Mouse (Mus musculus): ENCODE data around the gene Hivep3. TPM values are rescaled to one million over a fixed set of nuclear protein-coding genes. Genes with fewer than 3 reads are reported as not detected.

Hivep3 gene
- polyA plus RNA-seq, 2 experiments: 3.8 to 5.1 TPM

GRCm38 (mm10) chr4:119748341-119748740, 14.8 kb downstream of the Hivep3 start:
- DNase-seq (ENCODE audit: low spot score) (no peak), ATAC-seq (ENCODE audit: low FRiP score, low read depth) (no peak)
- Histone ChIP-seq H3K27me3 (ENCODE audit: control insufficient read depth, insufficient read depth, low read length) (no peaks in the 10 kb centered on the region), H3K9me3 (ENCODE audit: control insufficient read depth, low read length) (no peaks in the 10 kb centered on the region), H3K9ac (ENCODE audit: low read depth, low read length, severe bottlenecking) (no peak overlapping the region), H3K27ac (replicated peaks; ENCODE audit: low read depth, low read length) (no peak overlapping the region), H3K4me2 (replicated peaks; ENCODE audit: low read depth, low read length, severe bottlenecking) (no peak overlapping the region), H3K36me3 (ENCODE audit: control insufficient read depth, insufficient read depth, low read length) (no peaks in the 10 kb centered on the region), H3K4me1 (ENCODE audit: control insufficient read depth, insufficient read depth, low read length) (no peaks in the 10 kb centered on the region), H3K4me3 (replicated peaks; ENCODE audit: low read length) (no peak overlapping the region)
- 83% methylated on average over 2 of the region's 2 CpGs for WGBS
- TF ChIP-seq POLR2A (IDR thresholded peaks at IDR 0.05; ENCODE audit: borderline replicate concordance, extremely low read depth, insufficient read depth, insufficient read length): no peak

DNA sequence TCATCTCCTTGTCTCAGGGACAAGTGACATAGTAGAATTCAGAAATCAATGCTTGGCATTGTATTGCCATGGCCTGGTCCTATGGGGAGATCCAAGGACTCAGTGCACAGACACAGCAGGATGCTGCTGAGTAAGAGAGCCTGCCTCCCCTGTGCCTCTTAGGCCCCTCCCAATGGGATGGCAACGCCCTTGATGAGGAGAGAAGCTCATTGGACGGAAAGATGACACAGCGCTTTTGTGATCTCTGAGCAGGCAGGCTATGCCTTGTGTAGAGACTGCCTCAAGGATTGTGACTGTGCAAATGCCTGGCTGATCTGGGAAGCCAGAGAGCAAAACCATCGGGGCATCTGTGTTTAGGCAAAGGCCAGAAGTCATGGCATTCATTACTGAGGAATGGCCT, 16.6 kb downstream of the Hivep3 start:
- Histone ChIP-seq H3K27ac (replicated peaks; ENCODE audit: low read depth, low read length) (no peak overlapping the region), H3K4me1 (ENCODE audit: control insufficient read depth, insufficient read depth, low read length) (no peaks in the 10 kb centered on the region), H3K36me3 (ENCODE audit: control insufficient read depth, insufficient read depth, low read length) (no peaks in the 10 kb centered on the region), H3K4me2 (replicated peaks; ENCODE audit: low read depth, low read length, severe bottlenecking) (no peak overlapping the region), H3K27me3 (ENCODE audit: control insufficient read depth, insufficient read depth, low read length) (no peaks in the 10 kb centered on the region), H3K4me3 (replicated peaks; ENCODE audit: low read length) (no peak overlapping the region), H3K9me3 (ENCODE audit: control insufficient read depth, low read length) (no peaks in the 10 kb centered on the region), H3K9ac (ENCODE audit: low read depth, low read length, severe bottlenecking) (no peak overlapping the region)
- no peak for ATAC-seq (ENCODE audit: low FRiP score, low read depth)
- DNase-seq (ENCODE audit: low spot score): no peak
- no peak for TF ChIP-seq POLR2A (IDR thresholded peaks at IDR 0.05; ENCODE audit: borderline replicate concordance, extremely low read depth, insufficient read depth, insufficient read length)
- 27% methylated on average over 4 of the region's 4 CpGs for WGBS

DNA sequence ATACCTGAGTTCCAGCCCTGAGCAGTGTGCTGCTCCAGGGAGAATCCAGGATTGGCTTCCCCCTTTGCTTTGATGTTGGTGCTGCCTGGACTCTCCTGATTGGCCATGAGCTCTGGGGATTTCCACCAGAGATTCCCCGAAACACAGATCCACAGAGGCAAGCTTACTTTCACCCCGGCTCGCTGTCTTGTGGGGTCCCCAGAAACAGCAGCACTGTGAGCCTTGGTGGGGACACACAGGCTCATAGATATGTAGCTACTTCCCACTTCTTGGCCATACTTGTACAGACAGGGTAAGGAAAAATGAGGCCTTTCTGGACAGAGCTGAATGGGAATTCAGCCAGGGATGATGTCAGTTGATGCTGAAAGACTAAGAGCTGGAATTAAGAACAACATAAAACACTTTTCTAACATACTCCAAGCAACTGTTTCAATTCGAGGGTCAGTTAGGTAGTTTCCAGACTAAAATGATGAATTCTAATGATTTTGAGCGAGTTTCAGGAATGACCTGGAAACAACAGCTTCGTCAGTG, 17.2 kb downstream of the Hivep3 start:
- no peaks in the 10 kb centered on the region for H3K36me3 ChIP-seq (ENCODE audit: control insufficient read depth, insufficient read depth, low read length)
- no peak overlapping the region for H3K27ac ChIP-seq (replicated peaks; ENCODE audit: low read depth, low read length)
- ATAC-seq (ENCODE audit: low FRiP score, low read depth) (no peak), DNase-seq (ENCODE audit: low spot score) (no peak)
- no peaks in the 10 kb centered on the region for H3K9me3 ChIP-seq (ENCODE audit: control insufficient read depth, low read length)
- H3K4me1 ChIP-seq (ENCODE audit: control insufficient read depth, insufficient read depth, low read length): no peaks in the 10 kb centered on the region
- no peak overlapping the region for H3K9ac ChIP-seq (ENCODE audit: low read depth, low read length, severe bottlenecking)
- TF ChIP-seq POLR2A (IDR thresholded peaks at IDR 0.05; ENCODE audit: borderline replicate concordance, extremely low read depth, insufficient read depth, insufficient read length): no peak
- 81% methylated on average over 6 of the region's 6 CpGs for WGBS
- H3K4me2 ChIP-seq (replicated peaks; ENCODE audit: low read depth, low read length, severe bottlenecking): no peak overlapping the region
- H3K4me3 ChIP-seq (replicated peaks; ENCODE audit: low read length): no peak overlapping the region
- H3K27me3 ChIP-seq (ENCODE audit: control insufficient read depth, insufficient read depth, low read length): no peaks in the 10 kb centered on the region

GRCm38 (mm10) chr4:119751408-119752006, 17.9 kb downstream of the Hivep3 start:
- Histone ChIP-seq H3K4me1 (ENCODE audit: control insufficient read depth, insufficient read depth, low read length) (no peaks in the 10 kb centered on the region), H3K36me3 (ENCODE audit: control insufficient read depth, insufficient read depth, low read length) (no peaks in the 10 kb centered on the region), H3K27ac (replicated peaks; ENCODE audit: low read depth, low read length) (no peak overlapping the region), H3K9ac (ENCODE audit: low read depth, low read length, severe bottlenecking) (no peak overlapping the region), H3K27me3 (ENCODE audit: control insufficient read depth, insufficient read depth, low read length) (no peaks in the 10 kb centered on the region), H3K9me3 (ENCODE audit: control insufficient read depth, low read length) (no peaks in the 10 kb centered on the region), H3K4me3 (replicated peaks; ENCODE audit: low read length) (no peak overlapping the region), H3K4me2 (replicated peaks; ENCODE audit: low read depth, low read length, severe bottlenecking) (no peak overlapping the region)
- DNase-seq (ENCODE audit: low spot score) (no peak), ATAC-seq (ENCODE audit: low FRiP score, low read depth) (no peak)
- WGBS: 83% methylated on average over 2 of the region's 2 CpGs
- no peak for TF ChIP-seq POLR2A (IDR thresholded peaks at IDR 0.05; ENCODE audit: borderline replicate concordance, extremely low read depth, insufficient read depth, insufficient read length)

- 82% methylated on average over 4 of the region's 4 CpGs for WGBS
- Histone ChIP-seq H3K4me1 (ENCODE audit: control insufficient read depth, insufficient read depth, low read length) (no peaks in the 10 kb centered on the region), H3K9ac (ENCODE audit: low read depth, low read length, severe bottlenecking) (no peak overlapping the region), H3K4me3 (replicated peaks; ENCODE audit: low read length) (no peak overlapping the region), H3K4me2 (replicated peaks; ENCODE audit: low read depth, low read length, severe bottlenecking) (no peak overlapping the region), H3K9me3 (ENCODE audit: control insufficient read depth, low read length) (no peaks in the 10 kb centered on the region), H3K27ac (replicated peaks; ENCODE audit: low read depth, low read length) (no peak overlapping the region), H3K27me3 (ENCODE audit: control insufficient read depth, insufficient read depth, low read length) (no peaks in the 10 kb centered on the region), H3K36me3 (ENCODE audit: control insufficient read depth, insufficient read depth, low read length) (no peaks in the 10 kb centered on the region)
- TF ChIP-seq POLR2A (IDR thresholded peaks at IDR 0.05; ENCODE audit: borderline replicate concordance, extremely low read depth, insufficient read depth, insufficient read length): no peak
- DNase-seq (ENCODE audit: low spot score): no peak
- no peak for ATAC-seq (ENCODE audit: low FRiP score, low read depth)
Observed at GRCm38 (mm10) chr4:119759574-119760233, 26.1 kb downstream of the Hivep3 start.
